Mouse (Mus musculus) mature B cell (primary cell): ENCODE measurements around the gene Kif5a.

Experiments
- in situ Hi-C: fragments of 300-500 bp; cut with MboI; formaldehyde crosslinking; loops from 2 replicates; pipeline ENCODE4 v1.14.3; 2019

Gene Kif5a

DNA sequence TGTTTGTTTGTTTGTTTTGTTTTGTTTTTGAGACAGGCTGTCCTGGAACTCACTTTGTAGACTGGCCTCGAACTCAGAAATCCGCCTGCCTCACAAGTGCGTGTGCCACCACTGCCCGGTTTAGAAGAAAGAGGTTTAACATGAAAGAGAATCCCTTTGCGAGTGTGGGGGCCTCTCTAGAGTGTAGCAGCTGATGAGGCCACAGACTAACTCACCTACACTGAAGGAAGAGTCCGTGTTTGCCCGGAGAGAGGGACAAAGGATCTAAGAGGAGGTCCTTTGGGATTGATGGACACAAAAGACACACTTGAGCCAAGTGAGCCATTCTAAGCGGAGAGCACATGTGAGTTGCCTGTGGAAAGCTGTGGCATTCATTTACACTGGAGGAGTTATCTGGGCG lies 85.9 kb downstream of the Kif5a start:
- in situ Hi-C loops, result loop anchor here (10.0 kb wide), 1 partner anchor 48 kb away; no protein-coding TSS in a partner anchor

DNA sequence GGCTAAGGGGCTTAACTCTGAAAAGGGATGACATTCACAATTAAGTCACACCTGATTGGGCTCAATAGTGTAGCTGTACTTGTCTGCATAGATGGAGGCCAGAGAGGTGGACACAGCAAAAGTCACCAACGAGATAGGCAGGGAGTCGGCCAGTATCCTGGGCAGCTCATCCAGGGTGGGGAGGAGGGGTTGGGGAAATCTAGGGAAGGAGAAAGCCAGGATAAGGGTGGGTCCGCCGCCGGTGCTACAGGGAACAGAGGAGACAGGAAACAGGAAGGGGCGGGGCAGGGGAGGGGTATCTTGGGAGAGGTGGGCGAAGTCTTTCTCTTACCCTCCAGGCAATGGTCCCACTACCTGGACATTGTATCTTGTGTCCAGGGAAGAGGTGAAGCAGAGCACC lies 86.4 kb downstream of the Kif5a start:
- in situ Hi-C loops, result loop anchor here (10.0 kb wide), 1 partner anchor 48 kb away; no protein-coding TSS in a partner anchor

DNA sequence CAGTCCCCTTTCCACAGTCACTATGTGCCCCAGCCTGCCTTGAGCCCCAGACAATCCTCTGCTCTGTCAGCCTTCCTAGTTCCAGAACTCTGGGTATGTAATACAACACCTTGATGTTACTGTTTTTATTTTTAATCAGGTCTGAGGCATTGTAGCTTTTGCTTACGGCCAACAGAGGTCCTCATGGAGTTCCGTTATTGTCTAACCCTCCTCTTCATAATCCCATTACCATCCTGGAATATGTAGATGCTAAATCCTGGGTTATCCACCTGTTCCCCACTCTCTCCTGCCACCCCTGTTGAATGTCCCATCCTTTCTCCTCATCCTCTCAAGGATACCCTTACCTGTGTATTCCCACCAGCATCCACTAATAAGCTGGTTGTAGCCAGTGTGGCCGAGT lies 86.9 kb downstream of the Kif5a start:
- in situ Hi-C loops, result loop anchor here (10.0 kb wide), 1 partner anchor 49 kb away; no protein-coding TSS in a partner anchor
